Mouse (Mus musculus): ENCODE results near the gene Ccdc9.

DNA sequence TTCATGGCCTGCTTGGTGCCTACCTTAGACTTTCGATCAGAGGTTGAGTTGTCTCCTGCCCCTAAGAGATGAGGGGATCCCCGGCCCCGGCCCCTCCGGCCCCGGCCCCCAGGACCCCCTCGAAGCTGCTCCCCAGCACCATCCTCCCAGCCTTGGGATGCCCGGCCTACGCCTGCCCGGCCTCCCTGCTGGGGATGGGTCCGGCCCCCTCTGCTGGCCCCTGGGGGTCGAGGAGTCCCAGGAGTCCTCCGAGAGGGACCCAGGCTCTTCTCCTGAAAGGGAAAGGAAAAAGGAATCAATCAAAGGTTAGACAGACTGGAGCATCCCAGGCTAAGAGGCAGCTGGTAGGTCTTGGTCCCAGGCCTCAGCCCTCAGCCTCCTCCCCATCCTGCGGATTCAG, 4.3 kb downstream of the Ccdc9 start:
- no peak for TF ChIP-seq CTCF (IDR thresholded peaks at IDR 0.05; ENCODE audit: borderline replicate concordance, insufficient read depth, low read length)
- no peak for TF ChIP-seq POLR2A (IDR thresholded peaks at IDR 0.05; ENCODE audit: low read depth, low read length)
